Comparison of ENCODE assay signal across 26 mouse cellular contexts in the genomic region with DNA sequence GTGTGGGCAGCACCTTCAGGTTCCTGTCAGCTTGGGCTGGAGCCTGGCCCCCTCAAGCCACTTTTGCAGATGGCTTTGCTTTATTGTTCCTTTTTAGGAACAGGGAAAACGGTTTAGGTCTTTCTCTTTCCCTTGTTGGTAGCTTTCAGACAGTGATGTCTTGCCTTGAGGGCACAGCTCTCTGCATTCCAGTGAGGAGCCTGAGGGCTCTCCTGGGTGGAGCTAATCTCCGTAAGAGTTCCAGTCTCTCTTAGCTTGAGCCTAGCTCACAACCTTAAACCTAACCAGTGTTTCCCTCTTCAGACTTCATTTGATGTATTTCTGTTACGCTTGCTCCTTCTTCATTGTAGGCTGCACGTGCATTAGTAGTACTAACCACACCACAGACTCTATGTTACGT. TPM values are rescaled to one million over a fixed set of nuclear protein-coding genes. Genes with fewer than 3 reads are reported as not detected.
DNase-seq lines count a peak whose midpoint lies in the region; TF ChIP-seq lines count a peak whose summit lies in the region.
"Had no signal": no experiment of that assay in that cellular context is flagged by ENCODE, and none has a peak within 500 bp of the region (broad histone marks: within the 10 kb centered on the region; RNA-seq: fewer than 3 reads in every experiment).

No protein-coding gene starts in this region.

- WGBS in thymus, adult 2 months: 80% methylated on average over 5 of the region's 5 CpGs
- WGBS in kidney, adult 2 months: 75% methylated on average over 5 of the region's 5 CpGs

- no peak for DNase-seq in thymus, adult 2 months
- DNase-seq in thymus, postnatal 4 days: no peak
- DNase-seq in ES-E14 (ENCODE audit: low read depth, low spot score): peak; percentile 48
- peak; percentile 9 for DNase-seq in induced T-regulatory cell, adult 2 months (ENCODE audit: low read depth)
- no peak for DNase-seq in kidney, adult 2 months
- DNase-seq in Muller cell, postnatal 12 days (ENCODE audit: inconsistent ontology term): no peak
- DNase-seq: adrenal gland, adult 2 months; adrenal gland, postnatal 36 days; cerebellum, adult 18-20 months; cerebellum, adult 9-10 months; cerebellum, postnatal 14 days; gastrocnemius, postnatal 36 days; heart, postnatal 10 days; heart, postnatal 36 days; kidney, adult 18-20 months had no signal

- no peaks in the 10 kb centered on the region for H3K27me3 ChIP-seq in thymus, adult 2 months (ENCODE audit: control insufficient read depth, insufficient read depth, low read length)
- H3K27me3 ChIP-seq in kidney, adult 2 months (replicated peaks; ENCODE audit: control insufficient read depth, insufficient read depth, low read length): no peaks in the 10 kb centered on the region
- H3K27me3 ChIP-seq: forebrain, embryonic 13.5 days; heart, embryonic 12.5 days; heart, embryonic 15.5 days; hindbrain, embryonic 13.5 days had no signal

- peaks cover 18% of the 10 kb centered on the region for H3K36me3 ChIP-seq in thymus, adult 2 months (ENCODE audit: control insufficient read depth, insufficient read depth, low read length)
- peaks cover 3% of the 10 kb centered on the region; the same call in 1 of the 2 replicates for H3K36me3 ChIP-seq in ES-E14 (ENCODE audit: control insufficient read depth, insufficient read depth, low read length, poor library complexity, severe bottlenecking)
- no peaks in the 10 kb centered on the region; the same call in none of the 2 replicates for H3K36me3 ChIP-seq in kidney, adult 2 months (ENCODE audit: control insufficient read depth, insufficient read depth, low read length)
- H3K36me3 ChIP-seq: heart, embryonic 12.5 days; heart, embryonic 15.5 days; hindbrain, embryonic 13.5 days had no signal

- no peaks in the 10 kb centered on the region for H3K9me3 ChIP-seq in ES-E14 (ENCODE audit: control insufficient read depth, insufficient read depth, low read depth, low read length)
- H3K9me3 ChIP-seq: forebrain, embryonic 10.5 days; forebrain, embryonic 13.5 days; heart, embryonic 12.5 days; heart, embryonic 15.5 days; hindbrain, embryonic 10.5 days; hindbrain, embryonic 13.5 days had no signal

- no peak for TF ChIP-seq POLR2A in thymus, adult 2 months (IDR thresholded peaks at IDR 0.05; ENCODE audit: control insufficient read depth, extremely low read depth, insufficient read depth, low read length, poor library complexity)
- no peak for TF ChIP-seq POLR2A in kidney, adult 2 months (IDR thresholded peaks at IDR 0.05; ENCODE audit: low read depth, low read length)

- H3K27ac ChIP-seq in thymus, adult 2 months (ENCODE audit: control insufficient read depth, insufficient read depth, low read length): peak overlapping the region; percentile 29
- 0 out of 2 replicates have a peak overlapping the region, but pooled peaks have one; percentile 27 for H3K27ac ChIP-seq in ES-E14 (ENCODE audit: insufficient read depth, low read depth, low read length, poor library complexity, severe bottlenecking)
- H3K27ac ChIP-seq in kidney, adult 2 months (ENCODE audit: insufficient read depth, low read depth, low read length): no peak overlapping the region
- H3K27ac ChIP-seq: forebrain, embryonic 10.5 days; forebrain, embryonic 13.5 days; heart, embryonic 15.5 days; hindbrain, embryonic 10.5 days; hindbrain, embryonic 13.5 days had no signal

- no peak overlapping the region for H3K4me3 ChIP-seq in thymus, adult 2 months (ENCODE audit: control insufficient read depth, insufficient read depth, low read length)
- no peak overlapping the region for H3K4me3 ChIP-seq in ES-E14 (ENCODE audit: insufficient read depth in 1 of 2, low read depth in 1 of 2, low read length in 2 of 2, poor library complexity in 1 of 2, severe bottlenecking in 1 of 2)
- H3K4me3 ChIP-seq in kidney, adult 2 months (ENCODE audit: insufficient read depth, low read depth, low read length): no peak overlapping the region
- H3K4me3 ChIP-seq: forebrain, embryonic 10.5 days; forebrain, embryonic 13.5 days; heart, embryonic 12.5 days; heart, embryonic 15.5 days; hindbrain, embryonic 10.5 days; hindbrain, embryonic 13.5 days had no signal

- TF ChIP-seq CTCF in thymus, adult 2 months (IDR thresholded peaks at IDR 0.05; ENCODE audit: borderline replicate concordance, control insufficient read depth, extremely low read depth, insufficient read depth, low read length, poor library complexity): no peak
- no peak for TF ChIP-seq CTCF in kidney, adult 2 months (conservative IDR thresholded peaks at IDR 0.05; ENCODE audit: insufficient read depth, insufficient read length, low read depth, low read length)

- H3K9ac ChIP-seq in ES-E14 (ENCODE audit: insufficient read depth, low read depth, low read length, poor library complexity, severe bottlenecking): no peak overlapping the region
- H3K9ac ChIP-seq: forebrain, embryonic 13.5 days; heart, embryonic 12.5 days; heart, embryonic 15.5 days; hindbrain, embryonic 13.5 days had no signal

- in situ Hi-C loops in ES-E14 (cut with MboI; ENCODE audit: low sequenced_read_pairs in 2 of 2, unreplicated experiment in 2 of 2): no loop called here

- peaks cover 53% of the 10 kb centered on the region for H3K4me1 ChIP-seq in thymus, adult 2 months (replicated peaks; ENCODE audit: control insufficient read depth, insufficient read depth, low read length)
- peaks cover 0 to 3% of the 10 kb centered on the region in 2 experiments; a peak in 1 of 4 replicates for H3K4me1 ChIP-seq in ES-E14 (ENCODE audit: control insufficient read depth in 2 of 2, insufficient read depth in 2 of 2, low read length in 2 of 2, poor library complexity in 1 of 2)
- H3K4me1 ChIP-seq in kidney, adult 2 months (ENCODE audit: control insufficient read depth, insufficient read depth, low read length): no peaks in the 10 kb centered on the region
- H3K4me1 ChIP-seq: forebrain, embryonic 10.5 days; forebrain, embryonic 13.5 days; heart, embryonic 12.5 days; heart, embryonic 15.5 days; hindbrain, embryonic 10.5 days had no signal

TF ChIP-seq in ES-E14, 5 proteins besides CTCF, POLR2A, EP300 and RAD21:
- TF ChIP-seq ZNF384 (IDR thresholded peaks at IDR 0.05; ENCODE audit: low read depth, low read length) (no peak), CHD2 (IDR thresholded peaks at IDR 0.05; ENCODE audit: low read depth, low read length) (no peak), HCFC1 (IDR thresholded peaks at IDR 0.05; ENCODE audit: borderline replicate concordance, insufficient read depth, low read length) (no peak), ZC3H11A (IDR thresholded peaks at IDR 0.05; ENCODE audit: borderline replicate concordance, low read depth, low read length) (no peak), MAFK (IDR thresholded peaks at IDR 0.05; ENCODE audit: insufficient read depth, low read depth, low read length) (no peak)

RNA-seq across cellular contexts. Expression of gene C1qtnf9, which starts 52.2 kb away (rescaled TPM):
- 2.7 and 4.1 TPM in 2 replicates for polyA plus RNA-seq in thymus, adult 2 months (2012; rRNA removed)
- total RNA-seq in ES-E14 (2012; rRNA removed): 0.49 and 0.90 TPM in 2 replicates
- 1.4 and 2.0 TPM in 2 replicates for polyA plus RNA-seq in kidney, adult 2 months (2012; rRNA removed)
- total RNA-seq: granulocyte monocyte progenitor cell, adult 5-6 weeks; MEL had no signal
- polyA plus RNA-seq: C2C12; embryonic facial prominence, embryonic 11.5 days; forebrain, embryonic 16.5 days had no signal

Comparison
In these comparisons a context has a peak if more than half of its experiments do, and no peak if none do; other contexts are left out.
1. DNase-seq: peak in ES-E14 (single experiment) and induced T-regulatory cell, adult 2 months (single experiment); none in thymus, adult 2 months (single experiment), thymus, postnatal 4 days (single experiment), kidney, adult 2 months (single experiment) and Muller cell, postnatal 12 days (single experiment).